Mouse (Mus musculus) bone marrow macrophage, adult 2 months (primary cell): ENCODE measurements at regions not wholly inside any gene's neighbourhood (a gene's known extent, or its start where the extent isn't known, plus 50 kb on each side); places are given as distances from the start of the nearest gene placed in this dataset.

Source experiments
- H3K27ac ChIP-seq: 2 replicates; pipeline ENCODE4 v1.5.1; 2012; ENCODE audit warnings: low read depth, low read length; ENCODE audit not compliant: insufficient read depth
- H3K4me1 ChIP-seq: 2 replicates; pipeline ENCODE4 v1.6.1; 2012; ENCODE audit warnings: low read length; ENCODE audit not compliant: control insufficient read depth, insufficient read depth
- H3K4me3 ChIP-seq: 2 replicates; pipeline ENCODE4 v1.5.1; 2012; ENCODE audit warnings: mild to moderate bottlenecking, low read length, moderate library complexity; ENCODE audit not compliant: insufficient read depth
- CTCF ChIP-seq: IDR thresholded peaks from 2 replicates; pipeline ENCODE4 v1.5.1; 2012; ENCODE audit warnings: low read depth, mild to moderate bottlenecking, low read length, moderate library complexity
- POLR2A ChIP-seq: IDR thresholded peaks from 2 replicates; pipeline ENCODE4 v1.6.1; 2012; ENCODE audit warnings: mild to moderate bottlenecking, low read depth, low read length, borderline replicate concordance

GRCm38 (mm10) chr7:135848170-135848569 is 132.0 kb upstream of the Mki67 start:
- no peak for TF ChIP-seq POLR2A
- TF ChIP-seq CTCF: no peak
- no peak overlapping the region for H3K27ac ChIP-seq
- H3K4me3 ChIP-seq: no peak overlapping the region
- peaks cover 3% of the 10 kb centered on the region for H3K4me1 ChIP-seq

- no peak for TF ChIP-seq CTCF
- TF ChIP-seq POLR2A: no peak
- no peak overlapping the region for H3K27ac ChIP-seq
- H3K4me3 ChIP-seq: no peak overlapping the region
- H3K4me1 ChIP-seq: peaks cover 3% of the 10 kb centered on the region
These were observed 132.7 kb upstream of the Mki67 start for GRCm38 (mm10) chr7:135848833-135849232.

- Histone ChIP-seq H3K27ac (no peak overlapping the region), H3K4me3 (no peak overlapping the region), H3K4me1 (peaks cover 3% of the 10 kb centered on the region)
- no peak for TF ChIP-seq POLR2A
- no peak for TF ChIP-seq CTCF
These were observed 137.1 kb upstream of the Mki67 start for GRCm38 (mm10) chr7:135853127-135853813.

GRCm38 (mm10) chr7:135853814-135854324 is 137.7 kb upstream of the Mki67 start:
- TF ChIP-seq POLR2A (no peak), CTCF (no peak)
- H3K4me1 ChIP-seq: peaks cover 2% of the 10 kb centered on the region
- no peak overlapping the region for H3K27ac ChIP-seq
- H3K4me3 ChIP-seq: no peak overlapping the region

GRCm38 (mm10) chr7:135860288-135860687 is 144.1 kb upstream of the Mki67 start:
- H3K4me3 ChIP-seq: no peak overlapping the region
- no peaks in the 10 kb centered on the region for H3K4me1 ChIP-seq
- TF ChIP-seq POLR2A (no peak), CTCF (no peak)
- H3K27ac ChIP-seq: no peak overlapping the region

GRCm38 (mm10) chr7:135860741-135861408 is 144.7 kb upstream of the Mki67 start:
- Histone ChIP-seq H3K4me1 (no peaks in the 10 kb centered on the region), H3K4me3 (no peak overlapping the region), H3K27ac (no peak overlapping the region)
- no peak for TF ChIP-seq CTCF
- TF ChIP-seq POLR2A: no peak

- Histone ChIP-seq H3K4me3 (no peak overlapping the region), H3K4me1 (no peaks in the 10 kb centered on the region), H3K27ac (no peak overlapping the region)
- TF ChIP-seq CTCF (no peak), POLR2A (no peak)
These were observed 145.2 kb upstream of the Mki67 start for GRCm38 (mm10) chr7:135861409-135861805.

- peaks cover under 1% of the 10 kb centered on the region for H3K4me1 ChIP-seq
- no peak overlapping the region for H3K27ac ChIP-seq
- TF ChIP-seq POLR2A (no peak), CTCF (no peak)
- H3K4me3 ChIP-seq: no peak overlapping the region
These were observed 147.6 kb upstream of the Mki67 start for GRCm38 (mm10) chr7:135863581-135864426.

GRCm38 (mm10) chr7:135870981-135871380 is 154.8 kb upstream of the Mki67 start:
- H3K4me1 ChIP-seq: peaks cover 23% of the 10 kb centered on the region
- H3K4me3 ChIP-seq: no peak overlapping the region
- TF ChIP-seq CTCF (no peak), POLR2A (no peak)
- H3K27ac ChIP-seq: no peak overlapping the region
